1 mouse cellular context compared by ENCODE assay signal in the genomic region with DNA sequence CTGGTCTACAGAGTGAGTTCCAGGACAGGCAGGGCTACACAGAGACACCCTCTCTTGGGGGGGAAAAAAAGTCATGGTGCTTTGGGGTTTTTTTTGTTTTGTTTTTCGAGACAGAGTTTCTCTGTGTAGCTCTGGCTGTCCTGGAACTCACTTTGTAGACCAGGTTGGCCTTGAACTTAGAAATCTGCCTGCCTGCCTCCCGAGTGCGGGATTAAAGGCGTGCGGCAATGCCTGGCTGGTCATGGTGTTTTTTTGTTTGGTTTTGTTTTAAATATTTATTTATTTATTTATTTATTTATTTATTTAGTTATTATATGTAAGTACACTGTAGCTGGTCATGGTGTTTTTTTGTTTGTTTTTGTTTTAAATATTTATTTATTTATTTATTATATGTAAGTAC. TPM values are rescaled to one million over a fixed set of nuclear protein-coding genes. Genes with fewer than 3 reads are reported as not detected.
"Had no signal": no experiment of that assay in that cellular context is flagged by ENCODE, and none has a peak within 500 bp of the region (broad histone marks: within the 10 kb centered on the region; RNA-seq: fewer than 3 reads in every experiment).

No protein-coding gene starts in this region.

RNA-seq across cellular contexts. Expression of a gene that starts 47.5 kb away (rescaled TPM):
- polyA plus RNA-seq: hindbrain, embryonic 14.5 days had no signal
